Mouse (Mus musculus) natural killer cell, adult 2 months (primary cell): ENCODE measurements around the gene Olfr67.
"Not testable (repeated sequence)": the region's sequence is repeated elsewhere in the genome, so short reads cannot be mapped to it uniquely, and the experiment has no call there.

Source experiments
- DNase-seq, 2 experiments: peaks; one replicate each; pipeline ENCODE4 v3.0.0; 2022; ENCODE audit warnings: low spot score in 2 of 2

Gene Olfr67

GRCm38 (mm10) chr7:103791721-103792120 is at the start of gene Olfr67:
TSS of gene Olfr67 (minus strand) at chr7:103791821.
- DNase-seq = no peak

GRCm38 (mm10) chr7:103840268-103840667 is 48.6 kb upstream of the Olfr67 start, which contains the start of gene Hbb-bh2:
TSS of gene Hbb-bh2 (minus strand) at chr7:103840520.
- DNase-seq = no peak

GRCm38 (mm10) chr7:103827808-103828207 is 36.2 kb upstream of the Olfr67 start, which contains the start of gene Hbb-bs:
TSS of gene Hbb-bs (minus strand) at chr7:103828096.
- no peak for DNase-seq

GRCm38 (mm10) chr7:103827139-103827538 is 35.5 kb upstream of the Olfr67 start:
- not testable (repeated sequence) for DNase-seq

GRCm38 (mm10) chr7:103826255-103826887 is 34.8 kb upstream of the Olfr67 start:
- DNase-seq = no peak

GRCm38 (mm10) chr7:103825536-103826254 is 34.1 kb upstream of the Olfr67 start:
- no peak for DNase-seq

- no peak for DNase-seq
Observed at GRCm38 (mm10) chr7:103824597-103824996, 33.0 kb upstream of the Olfr67 start.

GRCm38 (mm10) chr7:103815085-103815484 is 23.5 kb upstream of the Olfr67 start:
- not testable (repeated sequence) for DNase-seq

GRCm38 (mm10) chr7:103813766-103814165 is 22.1 kb upstream of the Olfr67 start, which contains the start of gene Hbb-bt:
TSS of gene Hbb-bt (minus strand) at chr7:103813996.
- DNase-seq = no peak

GRCm38 (mm10) chr7:103813152-103813551 is 21.5 kb upstream of the Olfr67 start:
- not testable (repeated sequence) for DNase-seq

GRCm38 (mm10) chr7:103812174-103812573 is 20.6 kb upstream of the Olfr67 start:
- DNase-seq = no peak

GRCm38 (mm10) chr7:103811223-103811845 is 19.7 kb upstream of the Olfr67 start:
- DNase-seq = no peak

- DNase-seq = no peak
Observed at GRCm38 (mm10) chr7:103810746-103811145, 19.1 kb upstream of the Olfr67 start.

GRCm38 (mm10) chr7:103810296-103810695 is 18.7 kb upstream of the Olfr67 start:
- no peak for DNase-seq

GRCm38 (mm10) chr7:103809801-103810155 is 18.2 kb upstream of the Olfr67 start:
- no peak for DNase-seq

GRCm38 (mm10) chr7:103808971-103809800 is 17.6 kb upstream of the Olfr67 start:
- no peak for DNase-seq

- not testable (repeated sequence) for DNase-seq
Observed at GRCm38 (mm10) chr7:103808120-103808519, 16.5 kb upstream of the Olfr67 start.

- no peak for DNase-seq
Observed at GRCm38 (mm10) chr7:103806856-103807255, 15.2 kb upstream of the Olfr67 start.

GRCm38 (mm10) chr7:103792669-103793388 is 1.2 kb upstream of the Olfr67 start:
- no peak for DNase-seq

- DNase-seq = no peak
Observed at GRCm38 (mm10) chr7:103779598-103779997, 12.0 kb downstream of the Olfr67 start, which contains the start of gene Olfr68. TSS of gene Olfr68 (minus strand) at chr7:103779698.

- not testable (repeated sequence) for DNase-seq
Observed at GRCm38 (mm10) chr7:103777652-103778051, 14.0 kb downstream of the Olfr67 start.
